Mouse (Mus musculus): ENCODE results near the gene Gnb4. TPM values are rescaled to one million over a fixed set of nuclear protein-coding genes. Genes with fewer than 3 reads are reported as not detected.

The Gnb4 gene
- total and polyA plus RNA-seq, 3 experiments: 0.38 to 5.0 (median 0.41) TPM

DNA sequence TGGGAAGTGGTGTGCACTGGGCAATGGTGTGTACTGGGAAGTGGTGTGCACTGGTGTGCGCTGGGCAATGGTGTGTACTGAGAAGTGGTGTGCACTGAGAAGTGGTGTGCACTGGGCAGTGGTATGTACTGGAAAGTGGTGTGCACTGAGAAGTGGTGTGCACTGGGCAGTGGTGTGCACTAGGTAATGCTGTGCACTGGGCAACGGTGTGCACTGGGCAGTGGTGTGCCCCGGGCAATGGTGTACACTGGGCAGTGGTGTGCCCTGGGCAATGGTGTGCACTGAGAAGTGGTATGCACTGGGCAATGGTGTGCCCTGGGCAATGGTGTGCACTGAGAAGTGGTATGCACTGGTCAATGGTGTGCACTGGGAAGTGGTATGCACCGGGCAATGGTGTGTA lies 7.2 kb downstream of the Gnb4 start:
- Histone ChIP-seq H3K27me3 (replicated peaks) (no peaks in the 10 kb centered on the region), H3K9ac (ENCODE audit: insufficient read depth, low read depth) (no peak overlapping the region), H3K4me3 (replicated peaks in 1 of 3; ENCODE audit: low read depth in 2 of 3, low read length in 2 of 3, poor library complexity in 1 of 3) (no peak overlapping the region), H3K4me1 (ENCODE audit: control insufficient read depth in 1 of 2, insufficient read depth in 2 of 2) (peaks cover 4 to 7% of the 10 kb centered on the region in 2 experiments; a peak in 2 of 4 replicates), H3K27ac (ENCODE audit: insufficient read depth, low read depth) (no peak overlapping the region), H3K79me2 (replicated peaks; ENCODE audit: control insufficient read depth, extremely low read depth, insufficient read depth, poor library complexity, severe bottlenecking) (no peaks in the 10 kb centered on the region), H3K9me3 (replicated peaks; ENCODE audit: low read length) (peaks cover under 1% of the 10 kb centered on the region), H3K4me2 (ENCODE audit: insufficient read depth, low read depth, poor library complexity, severe bottlenecking) (no peak overlapping the region), H3K36me3 (replicated peaks in 1 of 2; ENCODE audit: control insufficient read depth in 1 of 2, insufficient read depth in 1 of 2, low read length in 1 of 2) (no peaks in the 10 kb centered on the region)
- dilution Hi-C loops (cut with MboI; ENCODE audit: extremely low pct_ligation_motif_present, extremely low pct_unique_long_range_greater_than_20kb, low sequenced_read_pairs) (no loop called here), in situ Hi-C loops (cut with MboI; ENCODE audit: low pct_ligation_motif_present, low pct_unique_long_range_greater_than_20kb, low sequenced_read_pairs) (no loop called here)
- no peak for DNase-seq (ENCODE audit: extremely low read depth)
- TF ChIP-seq NELFE (IDR thresholded peaks at IDR 0.05; ENCODE audit: low read depth, low read length) (no peak), IRF4 (IDR thresholded peaks at IDR 0.05; ENCODE audit: low read depth, low read length) (no peak), MYC (IDR thresholded peaks at IDR 0.05; ENCODE audit: low read depth, low read length) (no peak), MAX (IDR thresholded peaks at IDR 0.05; ENCODE audit: low read length) (no peak), ZNF384 (IDR thresholded peaks at IDR 0.05; ENCODE audit: low read depth, low read length) (no peak), ELF1 (IDR thresholded peaks at IDR 0.05; ENCODE audit: low read depth, low read length) (no peak), PAX5 (IDR thresholded peaks at IDR 0.05; ENCODE audit: low read length) (no peak), MXI1 (IDR thresholded peaks at IDR 0.05; ENCODE audit: low read depth, low read length) (no peak), UBTF (IDR thresholded peaks at IDR 0.05; ENCODE audit: low read depth, low read length) (no peak), CTCF (conservative IDR thresholded peaks at IDR 0.05 in 1 of 2, IDR thresholded peaks at IDR 0.05 in 1 of 2; ENCODE audit: low read depth in 2 of 2, low read length in 2 of 2) (no peak), TBP (conservative IDR thresholded peaks at IDR 0.05; ENCODE audit: low read depth, low read length) (no peak), JUN (IDR thresholded peaks at IDR 0.05; ENCODE audit: insufficient read depth, low read depth, low read length) (no peak), ZC3H11A (IDR thresholded peaks at IDR 0.05; ENCODE audit: low read depth, low read length) (no peak), GABPA (IDR thresholded peaks at IDR 0.05; ENCODE audit: insufficient replicate concordance, low read depth, low read length) (no peak), EP300 (IDR thresholded peaks at IDR 0.05; ENCODE audit: low read length) (no peak), POLR2A (IDR thresholded peaks at IDR 0.05; ENCODE audit: low read depth, low read length) (no peak), CHD2 (IDR thresholded peaks at IDR 0.05; ENCODE audit: low read length) (no peak), E2F4 (IDR thresholded peaks at IDR 0.05; ENCODE audit: insufficient replicate concordance, low read depth, low read length) (no peak), USF1 (IDR thresholded peaks at IDR 0.05; ENCODE audit: low read depth, low read length) (no peak), USF2 (conservative IDR thresholded peaks at IDR 0.05; ENCODE audit: low read depth, low read length) (no peak)

- Histone ChIP-seq H3K4me3 (replicated peaks in 1 of 3; ENCODE audit: low read depth in 2 of 3, low read length in 2 of 3, poor library complexity in 1 of 3) (no peak overlapping the region), H3K9ac (ENCODE audit: insufficient read depth, low read depth) (no peak overlapping the region), H3K27me3 (replicated peaks) (no peaks in the 10 kb centered on the region), H3K79me2 (replicated peaks; ENCODE audit: control insufficient read depth, extremely low read depth, insufficient read depth, poor library complexity, severe bottlenecking) (no peaks in the 10 kb centered on the region), H3K36me3 (replicated peaks in 1 of 2; ENCODE audit: control insufficient read depth in 1 of 2, insufficient read depth in 1 of 2, low read length in 1 of 2) (no peaks in the 10 kb centered on the region), H3K9me3 (replicated peaks; ENCODE audit: low read length) (peaks cover 3% of the 10 kb centered on the region), H3K4me2 (ENCODE audit: insufficient read depth, low read depth, poor library complexity, severe bottlenecking) (no peak overlapping the region), H3K4me1 (ENCODE audit: control insufficient read depth in 1 of 2, insufficient read depth in 2 of 2) (peaks cover 0 to 13% of the 10 kb centered on the region in 2 experiments; a peak in 2 of 4 replicates), H3K27ac (ENCODE audit: insufficient read depth, low read depth) (no peak overlapping the region)
- TF ChIP-seq MXI1 (IDR thresholded peaks at IDR 0.05; ENCODE audit: low read depth, low read length) (no peak), CHD2 (IDR thresholded peaks at IDR 0.05; ENCODE audit: low read length) (no peak), CTCF (conservative IDR thresholded peaks at IDR 0.05 in 1 of 2, IDR thresholded peaks at IDR 0.05 in 1 of 2; ENCODE audit: low read depth in 2 of 2, low read length in 2 of 2) (no peak), ZNF384 (IDR thresholded peaks at IDR 0.05; ENCODE audit: low read depth, low read length) (no peak), MAZ (IDR thresholded peaks at IDR 0.05; ENCODE audit: low read depth, low read length) (no peak), USF2 (conservative IDR thresholded peaks at IDR 0.05; ENCODE audit: low read depth, low read length) (no peak), ETS1 (conservative IDR thresholded peaks at IDR 0.05; ENCODE audit: low read depth, low read length) (no peak), POLR2A (IDR thresholded peaks at IDR 0.05; ENCODE audit: low read depth, low read length) (no peak), MEF2A (IDR thresholded peaks at IDR 0.05; ENCODE audit: borderline replicate concordance, low read depth, low read length) (no peak), JUN (IDR thresholded peaks at IDR 0.05; ENCODE audit: insufficient read depth, low read depth, low read length) (no peak), PAX5 (IDR thresholded peaks at IDR 0.05; ENCODE audit: low read length) (no peak), MYC (IDR thresholded peaks at IDR 0.05; ENCODE audit: low read depth, low read length) (no peak)
- in situ Hi-C loops (cut with MboI; ENCODE audit: low pct_ligation_motif_present, low pct_unique_long_range_greater_than_20kb, low sequenced_read_pairs) (no loop called here), dilution Hi-C loops (cut with MboI; ENCODE audit: extremely low pct_ligation_motif_present, extremely low pct_unique_long_range_greater_than_20kb, low sequenced_read_pairs) (no loop called here)
- no peak for DNase-seq (ENCODE audit: extremely low read depth)
Observed at GRCm38 (mm10) chr3:32601055-32601454, 15.3 kb downstream of the Gnb4 start.

Measured in CH12.LX (cell line).